Mouse (Mus musculus) testis, adult 2 months (tissue): ENCODE measurements around the gene Sh3gl3.

Source experiments
- CTCF ChIP-seq: fragments of 200-500 bp; IDR thresholded peaks from 2 replicates; pipeline ENCODE4 v1.5.1; 2012; ENCODE audit warnings: low read depth, mild to moderate bottlenecking, inconsistent platforms, low read length, moderate library complexity; ENCODE audit not compliant: control insufficient read depth, insufficient read depth, insufficient replicate concordance
- POLR2A ChIP-seq: fragments of 200-500 bp; IDR thresholded peaks from 2 replicates; pipeline ENCODE4 v1.6.1; 2012; ENCODE audit warnings: low read depth, mild to moderate bottlenecking, inconsistent platforms, low read length, moderate library complexity; ENCODE audit not compliant: control insufficient read depth

- TF ChIP-seq POLR2A (no peak), CTCF (no peak)
Measured at GRCm38 (mm10) chr7:82177336-82177735, 3.7 kb downstream of the Sh3gl3 start.
